Mouse (Mus musculus) spleen, postnatal 36 days (tissue): ENCODE measurements around the gene Ncbp3.
A peak's percentile ranks its signal among the peaks of the same experiment; 100 is the strongest.

ENCODE experiments used
- DNase-seq, 2 experiments: peaks; one replicate each; pipeline ENCODE4 v3.0.0; 2022; ENCODE audit warnings: low spot score in 2 of 2, mixed read lengths in 1 of 2

The Ncbp3 gene

GRCm38 (mm10) chr11:73085391-73085790 lies 37.8 kb downstream of the Ncbp3 start:
- no peak for DNase-seq

GRCm38 (mm10) chr11:73087700-73088480 lies 40.3 kb downstream of the Ncbp3 start:
- no peak for DNase-seq

GRCm38 (mm10) chr11:73090283-73090682 lies 42.7 kb downstream of the Ncbp3 start, which contains the start of gene Itgae:
Itgae (plus strand) TSS chr11:73090583.
- DNase-seq: no peak

GRCm38 (mm10) chr11:73090826-73091225 lies 43.2 kb downstream of the Ncbp3 start:
- DNase-seq: no peak

- DNase-seq: no peak
Observed at GRCm38 (mm10) chr11:73092057-73092456, 44.5 kb downstream of the Ncbp3 start.

- peak in 1 of 2 experiments; percentile 14 for DNase-seq
Observed at GRCm38 (mm10) chr11:73092877-73093276, 45.3 kb downstream of the Ncbp3 start.

- peak in 1 of 2 experiments; percentile 19 for DNase-seq
Observed at GRCm38 (mm10) chr11:73094231-73094995, 46.8 kb downstream of the Ncbp3 start.

- no peak for DNase-seq
Observed at GRCm38 (mm10) chr11:73098860-73099259, 51.3 kb downstream of the Ncbp3 start.

GRCm38 (mm10) chr11:73099976-73100750 lies 52.6 kb downstream of the Ncbp3 start:
- no peak for DNase-seq

- no peak for DNase-seq
Observed at GRCm38 (mm10) chr11:73101308-73101707, 53.7 kb downstream of the Ncbp3 start.

GRCm38 (mm10) chr11:73105246-73105645 lies 57.7 kb downstream of the Ncbp3 start:
- DNase-seq: no peak

- peak in 1 of 2 experiments; percentile 22 for DNase-seq
Observed at GRCm38 (mm10) chr11:73107358-73107757, 59.8 kb downstream of the Ncbp3 start.

- DNase-seq: peak in 1 of 2 experiments; percentile 21
Observed at GRCm38 (mm10) chr11:73108195-73108897, 60.8 kb downstream of the Ncbp3 start.

GRCm38 (mm10) chr11:73108898-73109625 lies 61.5 kb downstream of the Ncbp3 start:
- no peak for DNase-seq

GRCm38 (mm10) chr11:73109941-73110340 lies 62.4 kb downstream of the Ncbp3 start:
- no peak for DNase-seq

GRCm38 (mm10) chr11:73111414-73111813 lies 63.8 kb downstream of the Ncbp3 start:
- DNase-seq: no peak

GRCm38 (mm10) chr11:73126495-73126894 lies 78.9 kb downstream of the Ncbp3 start:
- DNase-seq: no peak

- peak; percentile 21 to 26 for DNase-seq
Observed at GRCm38 (mm10) chr11:73131020-73131419, 83.4 kb downstream of the Ncbp3 start.

GRCm38 (mm10) chr11:73132999-73133398 lies 85.4 kb downstream of the Ncbp3 start:
- no peak for DNase-seq

GRCm38 (mm10) chr11:73134222-73134621 lies 86.6 kb downstream of the Ncbp3 start:
- no peak for DNase-seq

- DNase-seq: no peak
Observed at GRCm38 (mm10) chr11:73136587-73136986, 89.0 kb downstream of the Ncbp3 start.
